Mouse (Mus musculus) liver, postnatal 0 days (tissue): Measurements from ENCODE around the gene Adgre5. TPM values are rescaled to one million over a fixed set of nuclear protein-coding genes. Genes with fewer than 3 reads are reported as not detected.

Source experiments
- ATAC-seq: fragments of 200-750 bp; cut with Nextera tagmentation; 2 replicates; pipeline ENCODE4 v1.8.0; 2017; ENCODE audit warnings: mild to moderate bottlenecking, moderate library complexity
- DNase-seq: peaks from one replicate; pipeline ENCODE4 v3.0.0-alpha.2; 2016
- H3K27ac ChIP-seq: fragments of 300-500 bp; sonication (generic); 2 replicates; pipeline ENCODE4 v1.5.1; 2014; ENCODE audit warnings: antibody characterized with exemption, moderate library complexity, mild to moderate bottlenecking, low read depth
- H3K27me3 ChIP-seq: fragments of 300-500 bp; sonication (generic); 2 replicates; pipeline ENCODE4 v1.6.1; 2014; ENCODE audit warnings: low read length, control low read depth, mixed read lengths; ENCODE audit not compliant: insufficient read depth
- H3K36me3 ChIP-seq: fragments of 300-500 bp; sonication (generic); replicated peaks from 2 replicates; pipeline ENCODE4 v1.6.1; 2014; ENCODE audit warnings: mild to moderate bottlenecking, control low read depth, low read length, moderate library complexity, mixed read lengths; ENCODE audit not compliant: insufficient read depth
- H3K4me1 ChIP-seq: fragments of 300-500 bp; sonication (generic); 2 replicates; pipeline ENCODE4 v1.6.1; 2014; ENCODE audit warnings: antibody characterized with exemption, mild to moderate bottlenecking, control low read depth; ENCODE audit not compliant: insufficient read depth
- H3K4me2 ChIP-seq: fragments of 300-500 bp; sonication (generic); 2 replicates; pipeline ENCODE4 v1.6.1; 2014; ENCODE audit warnings: low read depth, mild to moderate bottlenecking, low read length, moderate library complexity, mixed read lengths
- H3K4me3 ChIP-seq: fragments of 300-500 bp; sonication (generic); 2 replicates; pipeline ENCODE4 v1.5.1; 2014; ENCODE audit warnings: low read depth, low read length
- H3K9ac ChIP-seq: fragments of 300-500 bp; sonication (generic); replicated peaks from 2 replicates; pipeline ENCODE4 v1.6.1; 2014; ENCODE audit warnings: mild to moderate bottlenecking, moderate library complexity
- H3K9me3 ChIP-seq: fragments of 300-500 bp; sonication (generic); 2 replicates; pipeline ENCODE4 v1.6.1; 2016; ENCODE audit warnings: mild to moderate bottlenecking, control low read depth, low read length, mixed read lengths
- CTCF ChIP-seq: sonication (generic); IDR thresholded peaks from 2 replicates; pipeline ENCODE4 v1.5.1; 2016; ENCODE audit warnings: antibody characterized with exemption, low read depth
- EP300 ChIP-seq: IDR thresholded peaks from 2 replicates; pipeline ENCODE4 v1.6.1; 2016; ENCODE audit warnings: antibody characterized with exemption, low read depth, mild to moderate bottlenecking
- WGBS: fragments of 180-500 bp; shearing (Covaris S2); extraction: QIAGEN DNeasy Blood & Tissue Kit; methylation state at CpG from one replicate; pipeline ENCODE4 v1.1.7; 2014; ENCODE audit not compliant: insufficient replicate concordance; 5-methylcytosine and 5-hydroxymethylcytosine counted together
- polyA plus RNA-seq: library from polyadenylated mRNA; unstranded; fragments of >200 nt; fragmentation: Nextera tagmentation; extraction: Ambion mirVana; gene quantifications from 2 replicates; pipeline ENCODE4 v1.2.1, GENCODE M21; 2015

Gene Adgre5
- polyA plus RNA-seq, 1 experiment from 2014 or later, result 15.7 TPM

- Histone ChIP-seq H3K9me3 (no peaks in the 10 kb centered on the region), H3K27ac (peak overlapping the region; percentile 58), H3K4me1 (peaks cover 38% of the 10 kb centered on the region), H3K27me3 (no peaks in the 10 kb centered on the region), H3K4me3 (no peak overlapping the region), H3K9ac (no peak overlapping the region), H3K36me3 (peaks cover 30% of the 10 kb centered on the region), H3K4me2 (peak overlapping the region; percentile 53)
- TF ChIP-seq EP300 (no peak), CTCF (no peak)
- 37% methylated on average over 10 of the region's 10 CpGs for WGBS
- ATAC-seq (no peak), DNase-seq (no peak)
Measured at GRCm38 (mm10) chr8:83693609-83694236, 47.4 kb downstream of the Adgre5 start.

GRCm38 (mm10) chr8:83689264-83689663 is 51.9 kb downstream of the Adgre5 start:
- Histone ChIP-seq H3K4me2 (no peak overlapping the region), H3K27me3 (no peaks in the 10 kb centered on the region), H3K36me3 (peaks cover 50% of the 10 kb centered on the region), H3K4me3 (no peak overlapping the region), H3K9ac (no peak overlapping the region), H3K9me3 (no peaks in the 10 kb centered on the region), H3K4me1 (peaks cover 6% of the 10 kb centered on the region; the same call in 1 of the 2 replicates), H3K27ac (no peak overlapping the region)
- TF ChIP-seq EP300 (no peak), CTCF (no peak)
- DNase-seq (no peak), ATAC-seq (no peak)
- 84% methylated on average over 6 of the region's 6 CpGs for WGBS

GRCm38 (mm10) chr8:83684517-83684916 is 56.6 kb downstream of the Adgre5 start:
- 85% methylated on average over 9 of the region's 9 CpGs for WGBS
- peaks cover 56% of the 10 kb centered on the region for H3K36me3 ChIP-seq
- no peak for DNase-seq

GRCm38 (mm10) chr8:83681099-83681498 is 60.0 kb downstream of the Adgre5 start:
- Histone ChIP-seq H3K27me3 (no peaks in the 10 kb centered on the region), H3K4me2 (no peak overlapping the region), H3K36me3 (peaks cover 80% of the 10 kb centered on the region), H3K4me1 (no peaks in the 10 kb centered on the region), H3K9ac (no peak overlapping the region), H3K4me3 (no peak overlapping the region), H3K9me3 (no peaks in the 10 kb centered on the region), H3K27ac (0 out of 2 replicates have a peak overlapping the region, but pooled peaks have one; percentile 8)
- ATAC-seq (peak; percentile 27; the same call in 1 of the 2 replicates), DNase-seq (no peak)
- 50% methylated on average over 6 of the region's 6 CpGs for WGBS
- TF ChIP-seq EP300 (no peak), CTCF (no peak)

More at GRCm38 (mm10) chr8:83684517-83684916, 56.6 kb downstream of the Adgre5 start:
- no peaks in the 10 kb centered on the region for H3K27me3 ChIP-seq
- H3K4me2 ChIP-seq, result no peak overlapping the region
- no peaks in the 10 kb centered on the region for H3K9me3 ChIP-seq
- no peaks in the 10 kb centered on the region for H3K4me1 ChIP-seq
- TF ChIP-seq CTCF, result no peak
- no peak for TF ChIP-seq EP300
- no peak overlapping the region for H3K27ac ChIP-seq
- ATAC-seq, result no peak
- no peak overlapping the region for H3K4me3 ChIP-seq
- H3K9ac ChIP-seq, result no peak overlapping the region

GRCm38 (mm10) chr8:83680603-83681002 is 60.5 kb downstream of the Adgre5 start:
- no peaks in the 10 kb centered on the region for H3K27me3 ChIP-seq
- WGBS, result 69% methylated on average over 5 of the region's 5 CpGs
- no peaks in the 10 kb centered on the region for H3K4me1 ChIP-seq
- ATAC-seq (no peak), DNase-seq (no peak)
- no peak overlapping the region; the same call in 1 of the 2 replicates for H3K9ac ChIP-seq
- no peaks in the 10 kb centered on the region for H3K9me3 ChIP-seq
- no peak overlapping the region for H3K4me2 ChIP-seq
- peaks cover 78% of the 10 kb centered on the region for H3K36me3 ChIP-seq
- H3K27ac ChIP-seq, result 0 out of 2 replicates have a peak overlapping the region, but pooled peaks have one; percentile 8
- no peak overlapping the region for H3K4me3 ChIP-seq
- TF ChIP-seq CTCF (no peak), EP300 (no peak)

DNA sequence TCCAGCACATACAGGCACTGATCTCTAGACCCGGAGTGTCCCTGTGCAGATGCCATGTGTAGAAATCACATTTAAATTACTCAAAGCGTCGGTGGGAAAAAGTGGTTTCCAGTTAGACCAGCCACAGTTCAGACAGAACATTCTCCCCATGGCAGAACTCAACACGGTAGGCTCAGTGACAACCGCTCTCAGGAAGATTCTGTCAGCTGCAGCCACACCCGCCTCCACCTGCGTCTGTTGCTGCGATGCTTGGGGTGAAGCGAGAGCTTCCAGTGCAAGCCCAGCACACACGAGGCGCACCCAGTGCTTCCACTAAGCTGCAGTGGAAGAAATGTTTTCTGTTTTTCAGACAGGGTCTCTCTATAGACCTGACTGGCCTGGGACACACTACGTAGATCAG is 61.3 kb downstream of the Adgre5 start:
- ATAC-seq, result no peak
- H3K27me3 ChIP-seq, result no peaks in the 10 kb centered on the region
- TF ChIP-seq CTCF (no peak), EP300 (no peak)
- no peak overlapping the region for H3K4me2 ChIP-seq
- H3K9me3 ChIP-seq, result no peaks in the 10 kb centered on the region
- 84% methylated on average over 12 of the region's 12 CpGs for WGBS
- H3K4me3 ChIP-seq, result no peak overlapping the region
- no peak for DNase-seq
- H3K9ac ChIP-seq, result no peak overlapping the region
- peaks cover 74% of the 10 kb centered on the region for H3K36me3 ChIP-seq
- no peaks in the 10 kb centered on the region for H3K4me1 ChIP-seq
- no peak overlapping the region for H3K27ac ChIP-seq
